ENCODE assay signal across 9 mouse cellular contexts in the genomic region with DNA sequence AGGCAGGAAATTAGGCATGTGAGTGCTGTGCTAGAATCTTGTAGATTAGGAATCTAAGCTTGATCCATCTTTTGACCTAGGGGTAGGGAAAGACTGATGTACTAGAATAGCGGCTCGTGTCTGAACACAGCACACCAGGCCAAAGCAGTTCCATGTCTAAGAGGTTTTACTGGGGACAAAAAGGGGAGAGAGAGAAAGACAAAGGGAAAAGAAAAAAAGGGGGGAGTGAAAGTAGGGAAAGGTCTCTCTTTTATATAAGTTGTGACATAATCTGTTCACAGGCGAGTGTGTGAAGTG.
A peak's percentile ranks its signal among the peaks of the same experiment; 100 is the strongest.
DNase-seq lines count a peak whose midpoint lies in the region; ATAC-seq and TF ChIP-seq lines count a peak whose summit lies in the region.
"Had no signal": no experiment of that assay in that cellular context is flagged by ENCODE, and none has a peak within 500 bp of the region (broad histone marks: within the 10 kb centered on the region; RNA-seq: fewer than 3 reads in every experiment).

No protein-coding gene starts in this region.

- H3K9me3 ChIP-seq in kidney, embryonic 16.5 days (ENCODE audit: low read length): no peaks in the 10 kb centered on the region
- H3K9me3 ChIP-seq in forebrain, embryonic 11.5 days (ENCODE audit: control insufficient read depth, low read length): no peaks in the 10 kb centered on the region
- H3K9me3 ChIP-seq in hindbrain, embryonic 16.5 days (ENCODE audit: control insufficient read depth, low read length): no peaks in the 10 kb centered on the region
- no peaks in the 10 kb centered on the region for H3K9me3 ChIP-seq in midbrain, embryonic 16.5 days (replicated peaks; ENCODE audit: control insufficient read depth, low read length, poor library complexity, severe bottlenecking)
- H3K9me3 ChIP-seq: liver, embryonic 15.5 days had no signal

- TF ChIP-seq CTCF in left cerebral cortex, adult 2 months (IDR thresholded peaks at IDR 0.05): no peak

- peaks cover 10% of the 10 kb centered on the region for H3K4me1 ChIP-seq in kidney, embryonic 16.5 days (ENCODE audit: insufficient read depth, low read length)
- peaks cover 2% of the 10 kb centered on the region; the same call in 1 of the 2 replicates for H3K4me1 ChIP-seq in forebrain, embryonic 11.5 days (replicated peaks; ENCODE audit: control insufficient read depth, insufficient read depth, low read length)
- H3K4me1 ChIP-seq in hindbrain, embryonic 16.5 days (ENCODE audit: control insufficient read depth, insufficient read depth, low read depth, low read length): peaks cover 12% of the 10 kb centered on the region
- peaks cover 10% of the 10 kb centered on the region for H3K4me1 ChIP-seq in midbrain, embryonic 16.5 days (ENCODE audit: control insufficient read depth, insufficient read depth, low read length)
- H3K4me1 ChIP-seq: liver, embryonic 15.5 days had no signal

- H3K27me3 ChIP-seq in kidney, embryonic 16.5 days (ENCODE audit: insufficient read depth, low read length): no peaks in the 10 kb centered on the region
- H3K27me3 ChIP-seq in forebrain, embryonic 11.5 days (ENCODE audit: control insufficient read depth, insufficient read depth, low read length): peaks cover 24% of the 10 kb centered on the region
- no peaks in the 10 kb centered on the region; the same call in 1 of the 2 replicates for H3K27me3 ChIP-seq in hindbrain, embryonic 16.5 days (replicated peaks; ENCODE audit: control insufficient read depth, insufficient read depth, low read length)
- no peaks in the 10 kb centered on the region for H3K27me3 ChIP-seq in midbrain, embryonic 16.5 days (ENCODE audit: control insufficient read depth, insufficient read depth, low read depth, low read length)
- H3K27me3 ChIP-seq: liver, embryonic 15.5 days had no signal

- no peak overlapping the region for H3K4me2 ChIP-seq in kidney, embryonic 16.5 days (replicated peaks; ENCODE audit: low read depth, low read length)
- H3K4me2 ChIP-seq in forebrain, embryonic 11.5 days (ENCODE audit: low read depth, low read length, severe bottlenecking): peak overlapping the region; percentile 24; the same call in 1 of the 2 replicates
- H3K4me2 ChIP-seq in hindbrain, embryonic 16.5 days (ENCODE audit: low read length): peak overlapping the region; percentile 32
- H3K4me2 ChIP-seq in midbrain, embryonic 16.5 days (ENCODE audit: low read length): peak overlapping the region; percentile 12; the same call in 1 of the 2 replicates
- H3K4me2 ChIP-seq: liver, embryonic 15.5 days had no signal

- intact Hi-C loops in left cerebral cortex, adult 2 months (cut with DNase I): no loop called here

- no peak for DNase-seq in kidney, postnatal 4 days
- no peak for DNase-seq in forebrain, embryonic 11.5 days (ENCODE audit: low spot score)
- no peak for DNase-seq in spleen, postnatal 10 days (ENCODE audit: low spot score in 2 of 2)
- DNase-seq in left cerebral cortex, adult 2 months (ENCODE audit: extremely low spot score in 1 of 2, low spot score in 2 of 2): no peak
- DNase-seq in adrenal gland, postnatal 4 days (ENCODE audit: low spot score in 2 of 2): no peak

- no peaks in the 10 kb centered on the region for H3K36me3 ChIP-seq in kidney, embryonic 16.5 days (ENCODE audit: insufficient read depth, low read length)
- no peaks in the 10 kb centered on the region for H3K36me3 ChIP-seq in forebrain, embryonic 11.5 days (ENCODE audit: control insufficient read depth, insufficient read depth, low read length)
- H3K36me3 ChIP-seq in hindbrain, embryonic 16.5 days (ENCODE audit: control insufficient read depth, insufficient read depth, low read length): no peaks in the 10 kb centered on the region
- H3K36me3 ChIP-seq in midbrain, embryonic 16.5 days (ENCODE audit: control insufficient read depth, insufficient read depth, low read length): no peaks in the 10 kb centered on the region
- H3K36me3 ChIP-seq: liver, embryonic 15.5 days had no signal

- no peak for ATAC-seq in kidney, embryonic 16.5 days (ENCODE audit: low FRiP score, low TSS enrichment)
- ATAC-seq in forebrain, embryonic 11.5 days (replicated peaks; ENCODE audit: low FRiP score): no peak; the same call in 1 of the 2 replicates
- ATAC-seq in hindbrain, embryonic 16.5 days: no peak
- ATAC-seq in midbrain, embryonic 16.5 days: peak; percentile 57

- peak overlapping the region; percentile 37 for H3K27ac ChIP-seq in kidney, embryonic 16.5 days (ENCODE audit: low read length)
- 0 out of 2 replicates have a peak overlapping the region, but pooled peaks have one; percentile 14 for H3K27ac ChIP-seq in forebrain, embryonic 11.5 days (ENCODE audit: low read depth, low read length)
- H3K27ac ChIP-seq in hindbrain, embryonic 16.5 days (ENCODE audit: low read depth, low read length): peak overlapping the region; percentile 65
- H3K27ac ChIP-seq in midbrain, embryonic 16.5 days (ENCODE audit: low read length): peak overlapping the region; percentile 67
- no peak overlapping the region for H3K27ac ChIP-seq in left cerebral cortex, adult 2 months
- H3K27ac ChIP-seq: liver, embryonic 15.5 days had no signal

- H3K4me3 ChIP-seq in kidney, embryonic 16.5 days (ENCODE audit: low read length): no peak overlapping the region
- H3K4me3 ChIP-seq in forebrain, embryonic 11.5 days (ENCODE audit: low read depth, low read length): no peak overlapping the region
- no peak overlapping the region for H3K4me3 ChIP-seq in hindbrain, embryonic 16.5 days (ENCODE audit: low read length)
- H3K4me3 ChIP-seq in midbrain, embryonic 16.5 days (ENCODE audit: low read depth, low read length): no peak overlapping the region
- H3K4me3 ChIP-seq in left cerebral cortex, adult 2 months: no peak overlapping the region
- H3K4me3 ChIP-seq: liver, embryonic 15.5 days had no signal

- 71% methylated on average over 3 of the region's 3 CpGs for WGBS in kidney, embryonic 16.5 days
- WGBS in forebrain, embryonic 11.5 days: 51% methylated on average over 3 of the region's 3 CpGs
- WGBS in hindbrain, embryonic 16.5 days: 30% methylated on average over 3 of the region's 3 CpGs
- WGBS in midbrain, embryonic 16.5 days: 18% methylated on average over 3 of the region's 3 CpGs

- no peak overlapping the region for H3K9ac ChIP-seq in kidney, embryonic 16.5 days (replicated peaks; ENCODE audit: low read length)
- H3K9ac ChIP-seq in forebrain, embryonic 11.5 days (ENCODE audit: low read length): no peak overlapping the region; the same call in 1 of the 2 replicates
- H3K9ac ChIP-seq in hindbrain, embryonic 16.5 days (ENCODE audit: low read depth, low read length): no peak overlapping the region; the same call in 1 of the 2 replicates
- no peak overlapping the region for H3K9ac ChIP-seq in midbrain, embryonic 16.5 days (ENCODE audit: low read depth, low read length)
- H3K9ac ChIP-seq: liver, embryonic 15.5 days had no signal
